Mouse (Mus musculus): ENCODE measurements around the gene Tas1r1. TPM values are rescaled to one million over a fixed set of nuclear protein-coding genes. Genes with fewer than 3 reads are reported as not detected.
A peak's percentile ranks its signal among the peaks of the same experiment; 100 is the strongest.

Gene Tas1r1
- polyA plus RNA-seq, 1 experiment from 2014 or later = 1.5 TPM

- H3K36me3 ChIP-seq (ENCODE audit: control insufficient read depth, insufficient read depth, low read length) = no peaks in the 10 kb centered on the region
- no peak for DNase-seq (ENCODE audit: low spot score)
- no peak overlapping the region for H3K27ac ChIP-seq (replicated peaks; ENCODE audit: low read depth, low read length)
- 66% methylated on average over 4 of the region's 4 CpGs for WGBS
- ATAC-seq (ENCODE audit: low read depth) = no peak
- no peak overlapping the region for H3K9ac ChIP-seq (ENCODE audit: low read depth, low read length)
- H3K4me2 ChIP-seq (ENCODE audit: low read depth, low read length) = no peak overlapping the region
- H3K4me1 ChIP-seq (ENCODE audit: control insufficient read depth, insufficient read depth, low read length) = peaks cover 8% of the 10 kb centered on the region; the same call in 1 of the 2 replicates
- H3K4me3 ChIP-seq (ENCODE audit: low read depth, low read length) = no peak overlapping the region
- H3K9me3 ChIP-seq (ENCODE audit: control insufficient read depth, low read length) = no peaks in the 10 kb centered on the region
- H3K27me3 ChIP-seq (replicated peaks; ENCODE audit: control insufficient read depth, insufficient read depth, low read length) = no peaks in the 10 kb centered on the region
Measured at GRCm38 (mm10) chr4:152001335-152001734, 37.0 kb downstream of the Tas1r1 start.

- ATAC-seq (ENCODE audit: low read depth) = no peak
- H3K4me1 ChIP-seq (ENCODE audit: control insufficient read depth, insufficient read depth, low read length) = peaks cover 8% of the 10 kb centered on the region; the same call in 1 of the 2 replicates
- no peaks in the 10 kb centered on the region for H3K27me3 ChIP-seq (replicated peaks; ENCODE audit: control insufficient read depth, insufficient read depth, low read length)
- no peaks in the 10 kb centered on the region for H3K9me3 ChIP-seq (ENCODE audit: control insufficient read depth, low read length)
- H3K36me3 ChIP-seq (ENCODE audit: control insufficient read depth, insufficient read depth, low read length) = no peaks in the 10 kb centered on the region
- 33% methylated on average over 4 of the region's 4 CpGs for WGBS
- H3K27ac ChIP-seq (replicated peaks; ENCODE audit: low read depth, low read length) = no peak overlapping the region
- DNase-seq (ENCODE audit: low spot score) = no peak
- no peak overlapping the region for H3K4me2 ChIP-seq (ENCODE audit: low read depth, low read length)
- no peak overlapping the region for H3K4me3 ChIP-seq (ENCODE audit: low read depth, low read length)
- H3K9ac ChIP-seq (ENCODE audit: low read depth, low read length) = no peak overlapping the region
Measured at GRCm38 (mm10) chr4:152000906-152001305, 37.5 kb downstream of the Tas1r1 start.

- no peaks in the 10 kb centered on the region for H3K27me3 ChIP-seq (replicated peaks; ENCODE audit: control insufficient read depth, insufficient read depth, low read length)
- no peaks in the 10 kb centered on the region for H3K36me3 ChIP-seq (ENCODE audit: control insufficient read depth, insufficient read depth, low read length)
- H3K4me2 ChIP-seq (ENCODE audit: low read depth, low read length) = no peak overlapping the region
- no peak overlapping the region for H3K27ac ChIP-seq (replicated peaks; ENCODE audit: low read depth, low read length)
- DNase-seq (ENCODE audit: low spot score) (no peak), ATAC-seq (ENCODE audit: low read depth) (no peak)
- peaks cover 8% of the 10 kb centered on the region; the same call in 1 of the 2 replicates for H3K4me1 ChIP-seq (ENCODE audit: control insufficient read depth, insufficient read depth, low read length)
- WGBS = 51% methylated on average over 3 of the region's 3 CpGs
- no peaks in the 10 kb centered on the region for H3K9me3 ChIP-seq (ENCODE audit: control insufficient read depth, low read length)
- H3K4me3 ChIP-seq (ENCODE audit: low read depth, low read length) = no peak overlapping the region
- H3K9ac ChIP-seq (ENCODE audit: low read depth, low read length) = no peak overlapping the region
Measured at GRCm38 (mm10) chr4:151999481-151999880, 38.9 kb downstream of the Tas1r1 start.

GRCm38 (mm10) chr4:151997701-151998100, 40.7 kb downstream of the Tas1r1 start:
- no peaks in the 10 kb centered on the region for H3K9me3 ChIP-seq (ENCODE audit: control insufficient read depth, low read length)
- WGBS = 55% methylated on average over 3 of the region's 3 CpGs
- H3K4me3 ChIP-seq (ENCODE audit: low read depth, low read length) = peak overlapping the region; percentile 100; the same call in 1 of the 2 replicates
- no peaks in the 10 kb centered on the region for H3K27me3 ChIP-seq (replicated peaks; ENCODE audit: control insufficient read depth, insufficient read depth, low read length)
- H3K4me2 ChIP-seq (ENCODE audit: low read depth, low read length) = peak overlapping the region; percentile 62
- H3K9ac ChIP-seq (ENCODE audit: low read depth, low read length) = no peak overlapping the region; the same call in 1 of the 2 replicates
- DNase-seq (ENCODE audit: low spot score) (no peak), ATAC-seq (ENCODE audit: low read depth) (no peak)
- peaks cover 9% of the 10 kb centered on the region for H3K36me3 ChIP-seq (ENCODE audit: control insufficient read depth, insufficient read depth, low read length)
- no peak overlapping the region for H3K27ac ChIP-seq (replicated peaks; ENCODE audit: low read depth, low read length)
- H3K4me1 ChIP-seq (ENCODE audit: control insufficient read depth, insufficient read depth, low read length) = peaks cover 19% of the 10 kb centered on the region

- Histone ChIP-seq H3K27ac (replicated peaks; ENCODE audit: low read depth, low read length) (peak overlapping the region; percentile 91), H3K36me3 (ENCODE audit: control insufficient read depth, insufficient read depth, low read length) (peaks cover 17% of the 10 kb centered on the region), H3K4me3 (ENCODE audit: low read depth, low read length) (peak overlapping the region; percentile 100), H3K4me1 (ENCODE audit: control insufficient read depth, insufficient read depth, low read length) (peaks cover 19% of the 10 kb centered on the region), H3K9me3 (ENCODE audit: control insufficient read depth, low read length) (no peaks in the 10 kb centered on the region), H3K27me3 (replicated peaks; ENCODE audit: control insufficient read depth, insufficient read depth, low read length) (no peaks in the 10 kb centered on the region), H3K4me2 (ENCODE audit: low read depth, low read length) (peak overlapping the region; percentile 62), H3K9ac (ENCODE audit: low read depth, low read length) (peak overlapping the region; percentile 82)
- DNase-seq (ENCODE audit: low spot score) (no peak), ATAC-seq (ENCODE audit: low read depth) (no peak)
- whole genome bisulfite sequencing = 3% methylated on average over 13 of the region's 13 CpGs
Measured at GRCm38 (mm10) chr4:151996951-151997222, 41.5 kb downstream of the Tas1r1 start.

GRCm38 (mm10) chr4:151996173-151996950, 42.0 kb downstream of the Tas1r1 start, which contains the start of gene Phf13:
Gene Phf13 (minus strand): TSS chr4:151996258.
- peaks cover 19% of the 10 kb centered on the region for H3K4me1 ChIP-seq (ENCODE audit: control insufficient read depth, insufficient read depth, low read length)
- H3K27ac ChIP-seq (replicated peaks; ENCODE audit: low read depth, low read length) = peak within 1 kb of the TSS; percentile 91
- no peaks in the 10 kb centered on the region for H3K9me3 ChIP-seq (ENCODE audit: control insufficient read depth, low read length)
- H3K4me2 ChIP-seq (ENCODE audit: low read depth, low read length) = peak within 1 kb of the TSS; percentile 88
- H3K27me3 ChIP-seq (replicated peaks; ENCODE audit: control insufficient read depth, insufficient read depth, low read length) = no peaks in the 10 kb centered on the region
- ATAC-seq (ENCODE audit: low read depth) = peak; percentile 97
- 0% methylated on average over 58 of the region's 94 CpGs for WGBS
- H3K36me3 ChIP-seq (ENCODE audit: control insufficient read depth, insufficient read depth, low read length) = peaks cover 22% of the 10 kb centered on the region
- peak; percentile 100 for DNase-seq (ENCODE audit: low spot score)
- H3K4me3 ChIP-seq (ENCODE audit: low read depth, low read length) = peak within 1 kb of the TSS; percentile 100
- peak within 1 kb of the TSS; percentile 95 for H3K9ac ChIP-seq (ENCODE audit: low read depth, low read length)

GRCm38 (mm10) chr4:151995371-151996172, 42.8 kb downstream of the Tas1r1 start:
- ATAC-seq (ENCODE audit: low read depth) = peak; percentile 19; the same call in 1 of the 2 replicates
- peak overlapping the region; percentile 88 for H3K4me2 ChIP-seq (ENCODE audit: low read depth, low read length)
- no peaks in the 10 kb centered on the region for H3K9me3 ChIP-seq (ENCODE audit: control insufficient read depth, low read length)
- H3K4me3 ChIP-seq (ENCODE audit: low read depth, low read length) = peak overlapping the region; percentile 100
- peak overlapping the region; percentile 95 for H3K9ac ChIP-seq (ENCODE audit: low read depth, low read length)
- peaks cover 30% of the 10 kb centered on the region for H3K36me3 ChIP-seq (ENCODE audit: control insufficient read depth, insufficient read depth, low read length)
- H3K4me1 ChIP-seq (ENCODE audit: control insufficient read depth, insufficient read depth, low read length) = peaks cover 19% of the 10 kb centered on the region
- H3K27ac ChIP-seq (replicated peaks; ENCODE audit: low read depth, low read length) = peak overlapping the region; percentile 86
- DNase-seq (ENCODE audit: low spot score) = no peak
- 1% methylated on average over 15 of the region's 111 CpGs for WGBS
- H3K27me3 ChIP-seq (replicated peaks; ENCODE audit: control insufficient read depth, insufficient read depth, low read length) = no peaks in the 10 kb centered on the region

- peak overlapping the region; percentile 88 for H3K4me2 ChIP-seq (ENCODE audit: low read depth, low read length)
- H3K4me3 ChIP-seq (ENCODE audit: low read depth, low read length) = peak overlapping the region; percentile 100
- 2% methylated on average over 25 of the region's 61 CpGs for WGBS
- no peak for ATAC-seq (ENCODE audit: low read depth)
- peak overlapping the region; percentile 95 for H3K9ac ChIP-seq (ENCODE audit: low read depth, low read length)
- H3K27ac ChIP-seq (replicated peaks; ENCODE audit: low read depth, low read length) = peak overlapping the region; percentile 86
- no peak for DNase-seq (ENCODE audit: low spot score)
- H3K27me3 ChIP-seq (replicated peaks; ENCODE audit: control insufficient read depth, insufficient read depth, low read length) = no peaks in the 10 kb centered on the region
- H3K4me1 ChIP-seq (ENCODE audit: control insufficient read depth, insufficient read depth, low read length) = peaks cover 19% of the 10 kb centered on the region
- no peaks in the 10 kb centered on the region for H3K9me3 ChIP-seq (ENCODE audit: control insufficient read depth, low read length)
- peaks cover 34% of the 10 kb centered on the region for H3K36me3 ChIP-seq (ENCODE audit: control insufficient read depth, insufficient read depth, low read length)
Measured at GRCm38 (mm10) chr4:151994228-151995171, 43.9 kb downstream of the Tas1r1 start.

Data from embryonic facial prominence, embryonic 14.5 days (tissue).